Mouse (Mus musculus) thymus, postnatal 4 days (tissue): ENCODE measurements around the gene Slc25a13.

Source experiments
- DNase-seq: peaks from one replicate; pipeline ENCODE4 v3.0.0; 2021

Slc25a13 gene

GRCm38 (mm10) chr6:6167339-6168126 lies 49.4 kb downstream of the Slc25a13 start:
- DNase-seq = no peak

GRCm38 (mm10) chr6:6162993-6163623 lies 53.9 kb downstream of the Slc25a13 start:
- no peak for DNase-seq

DNA sequence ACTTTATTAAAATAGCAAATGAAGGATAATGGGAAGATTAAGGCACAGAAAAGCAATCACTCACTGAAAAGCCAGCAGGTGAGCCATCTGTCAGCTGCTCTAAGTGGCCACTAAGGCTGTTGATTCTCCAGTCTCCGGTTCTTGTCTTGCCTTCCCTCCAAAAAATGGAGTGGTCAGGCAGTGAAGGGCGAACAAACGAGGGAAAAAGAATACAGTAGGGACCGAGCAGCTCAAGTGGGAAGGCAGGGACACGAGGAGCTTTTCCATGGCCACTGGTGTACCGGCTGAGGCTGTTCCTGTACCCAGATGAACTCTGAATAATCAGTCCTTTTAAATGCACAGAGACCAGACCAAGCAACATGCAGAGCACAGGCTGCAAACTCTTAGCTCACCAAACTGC lies 54.8 kb downstream of the Slc25a13 start:
- no peak for DNase-seq

DNA sequence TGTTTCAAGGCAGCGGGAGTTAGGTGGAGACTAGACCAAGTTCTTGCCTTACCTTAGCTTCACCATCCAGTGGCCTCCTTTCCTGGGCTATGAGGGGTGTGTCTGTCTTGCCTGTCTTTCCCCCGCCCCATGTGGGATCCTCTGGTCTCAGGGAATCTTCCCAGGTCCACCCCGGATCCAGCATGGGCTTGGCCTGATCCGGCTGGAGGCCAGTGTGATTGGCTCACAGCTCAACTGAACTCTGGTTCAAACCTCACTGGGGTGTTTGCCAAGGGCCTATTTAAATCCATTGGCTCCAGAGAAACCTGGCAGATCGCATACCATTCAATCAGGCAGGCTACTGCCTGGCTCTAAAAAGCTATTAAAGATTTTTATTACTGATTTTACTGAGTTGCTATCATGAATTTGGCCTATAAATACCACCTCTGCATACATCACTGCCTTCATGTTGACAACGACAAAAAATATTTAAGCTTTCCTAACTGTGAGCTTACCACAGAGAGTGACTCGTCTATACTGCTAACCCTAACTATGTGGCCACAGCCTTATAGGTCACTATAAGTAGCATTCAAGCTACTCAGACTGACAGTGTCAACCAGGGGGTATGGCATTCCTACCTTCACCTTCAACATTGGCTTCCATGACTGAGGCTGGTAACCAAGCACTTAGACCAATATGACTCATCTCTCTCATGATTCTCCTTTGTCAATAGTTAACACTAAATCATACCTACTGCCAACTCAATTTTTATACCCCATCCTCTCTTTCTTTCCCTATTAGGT lies 56.1 kb downstream of the Slc25a13 start:
- DNase-seq = no peak

GRCm38 (mm10) chr6:6159221-6159859 lies 57.6 kb downstream of the Slc25a13 start:
- no peak for DNase-seq

GRCm38 (mm10) chr6:6153426-6153825 lies 63.5 kb downstream of the Slc25a13 start:
- DNase-seq = no peak

- DNase-seq = no peak
Measured at GRCm38 (mm10) chr6:6150811-6151210, 66.2 kb downstream of the Slc25a13 start.

DNA sequence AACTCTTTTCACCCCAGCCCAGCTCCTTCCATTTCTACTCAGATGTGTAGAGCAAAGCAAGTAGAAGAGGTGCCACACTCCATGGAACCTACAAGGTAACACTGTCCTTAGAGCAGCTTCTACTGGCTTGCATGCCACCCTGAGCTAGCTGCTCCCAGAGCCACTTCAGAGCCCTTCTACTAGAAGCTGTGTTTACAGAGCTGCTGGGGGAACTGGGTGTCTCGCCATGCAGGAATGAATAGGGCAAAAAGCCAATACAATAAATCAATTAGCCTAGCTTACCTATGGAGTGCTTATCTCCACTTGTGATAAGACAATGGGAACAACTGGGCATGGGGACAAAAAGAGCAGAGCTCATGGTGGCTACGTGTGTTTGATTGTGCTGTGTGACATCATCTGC lies 67.2 kb downstream of the Slc25a13 start:
- no peak for DNase-seq

- DNase-seq = peak; percentile 32
Measured at GRCm38 (mm10) chr6:6149329-6149728, 67.6 kb downstream of the Slc25a13 start.

GRCm38 (mm10) chr6:6145412-6145811 lies 71.6 kb downstream of the Slc25a13 start:
- DNase-seq = no peak

DNA sequence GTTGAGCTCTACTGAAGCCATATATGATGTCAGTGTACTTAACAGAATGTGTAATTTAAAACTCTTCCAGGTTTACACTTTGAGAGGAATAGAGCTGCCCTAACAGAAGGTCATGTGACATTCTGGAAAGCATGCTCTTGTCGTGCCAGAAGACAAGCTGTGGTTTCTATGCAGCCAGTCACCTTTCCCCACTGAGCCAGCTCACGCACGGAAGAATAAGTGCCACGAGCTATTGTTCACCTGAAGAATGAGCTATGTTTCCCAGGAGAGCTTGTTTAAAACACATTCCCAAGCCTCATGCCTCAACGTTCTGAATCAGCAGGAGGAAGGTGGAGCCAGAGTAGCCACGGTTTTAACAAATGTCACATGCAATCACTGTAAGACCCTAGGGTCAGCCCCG lies 73.4 kb downstream of the Slc25a13 start:
- DNase-seq = no peak

DNA sequence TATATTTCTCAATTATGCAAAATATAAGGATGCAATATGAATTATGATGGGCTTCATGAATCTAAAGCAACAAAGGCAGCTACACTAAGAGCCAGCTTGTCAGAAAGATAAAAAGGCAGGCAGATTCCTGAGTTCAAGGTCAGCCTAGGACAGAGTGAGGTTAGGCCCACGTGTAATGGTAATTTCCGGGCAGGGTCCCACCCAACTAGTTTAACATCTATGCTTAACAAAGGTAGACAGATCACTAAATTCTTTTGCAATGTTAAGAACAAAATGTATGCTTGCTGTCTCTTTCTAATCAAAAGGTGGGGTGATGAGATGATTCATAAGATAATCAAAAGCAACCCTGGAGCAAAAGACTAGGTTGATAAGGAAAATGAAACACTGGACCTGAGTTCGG lies 76.6 kb downstream of the Slc25a13 start:
- DNase-seq = no peak

DNA sequence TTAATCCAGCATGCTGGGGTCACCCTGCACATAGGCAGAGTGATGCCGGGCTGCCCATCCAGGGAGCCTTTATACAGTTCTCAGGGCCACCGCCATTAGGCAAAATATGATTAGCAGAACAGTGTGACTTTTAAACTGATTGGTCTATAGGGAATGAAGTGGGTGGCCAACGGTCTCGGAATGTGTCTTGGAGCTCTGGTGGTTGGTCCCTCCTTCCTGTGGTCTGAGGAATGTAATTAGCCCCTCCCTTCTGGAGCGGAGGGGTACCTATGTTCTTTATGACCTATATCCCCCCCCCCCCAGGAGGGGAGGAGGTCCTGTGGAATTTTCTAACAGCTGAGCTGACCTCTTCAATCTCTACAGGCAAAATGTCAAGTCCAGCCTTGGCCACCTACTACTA lies 77.9 kb downstream of the Slc25a13 start:
- DNase-seq = no peak

- peak; percentile 53 for DNase-seq
Measured at GRCm38 (mm10) chr6:6136812-6137211, 80.2 kb downstream of the Slc25a13 start.

GRCm38 (mm10) chr6:6134935-6135334 lies 82.0 kb downstream of the Slc25a13 start:
- no peak for DNase-seq

DNA sequence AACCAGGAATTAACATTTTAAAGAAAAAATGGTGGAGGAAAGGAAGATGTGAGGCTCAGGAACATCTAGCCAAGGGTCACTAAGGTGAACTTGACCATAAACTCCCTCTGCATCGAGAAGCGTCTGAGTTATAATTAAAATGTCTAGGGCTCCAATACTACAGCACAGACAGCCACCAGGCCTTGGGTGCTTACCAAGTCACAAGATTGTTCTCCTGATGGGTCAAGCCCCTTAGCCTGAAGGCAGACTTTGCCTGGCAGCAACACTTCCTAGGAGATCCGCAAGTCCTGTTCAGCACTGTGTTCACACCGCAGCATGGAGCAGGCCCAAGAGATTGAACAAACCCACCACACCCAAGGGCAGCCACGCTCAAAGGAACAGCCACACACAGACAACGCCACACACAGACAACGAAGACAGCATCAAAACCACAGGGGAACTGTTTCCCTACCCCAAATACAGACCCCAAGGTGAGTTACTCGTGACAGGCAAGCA lies 83.4 kb downstream of the Slc25a13 start:
- no peak for DNase-seq

GRCm38 (mm10) chr6:6132047-6132446 lies 84.9 kb downstream of the Slc25a13 start:
- DNase-seq = peak; percentile 21

DNA sequence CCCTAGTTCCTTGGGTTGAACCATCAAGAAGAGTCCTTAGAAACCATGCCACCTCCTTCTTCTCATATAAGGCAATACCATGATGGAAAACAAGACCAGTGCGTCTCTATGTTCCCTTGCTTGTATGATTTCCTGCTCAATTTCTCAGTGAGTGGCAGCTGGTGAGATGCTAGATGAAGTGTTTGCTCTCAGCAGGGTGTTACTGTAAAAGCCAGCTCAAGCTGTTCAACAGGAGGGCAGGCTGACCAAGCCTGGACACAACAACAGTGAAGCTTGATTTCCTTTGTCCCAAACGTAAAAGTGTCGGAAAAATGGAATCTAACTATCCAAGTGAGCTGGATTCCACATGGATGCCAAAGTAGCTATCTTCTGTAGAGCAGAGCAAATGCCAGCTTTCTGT lies 91.4 kb downstream of the Slc25a13 start:
- DNase-seq = no peak

- no peak for DNase-seq
Measured at GRCm38 (mm10) chr6:6121904-6122303, 95.1 kb downstream of the Slc25a13 start.

- DNase-seq = no peak
Measured at GRCm38 (mm10) chr6:6120841-6121240, 96.1 kb downstream of the Slc25a13 start.

DNA sequence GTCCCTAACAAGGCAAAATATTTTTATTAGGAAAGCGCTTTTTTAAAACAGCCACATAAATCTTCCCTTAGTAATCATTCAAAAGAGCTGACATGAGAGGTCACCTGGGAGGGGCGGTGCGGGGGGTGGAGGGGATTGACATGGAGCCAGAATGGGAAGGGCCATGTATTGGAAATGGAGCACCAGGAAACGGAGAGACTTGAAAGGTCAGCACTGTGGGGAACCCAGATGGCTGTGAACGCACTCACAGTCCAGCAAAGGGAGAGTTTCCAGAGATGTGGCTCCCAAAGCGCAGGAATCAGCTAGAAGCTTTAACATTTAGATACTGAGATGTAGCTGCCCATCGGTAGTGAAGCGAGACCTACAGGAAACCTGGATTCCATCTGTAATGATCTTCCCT lies 101.2 kb downstream of the Slc25a13 start:
- no peak for DNase-seq

GRCm38 (mm10) chr6:6113776-6114175 lies 103.2 kb downstream of the Slc25a13 start:
- DNase-seq = no peak
